Mouse (Mus musculus): Measurements from ENCODE around the gene Ccnt2.
"Not testable (repeated sequence)": the region's sequence is repeated elsewhere in the genome, so short reads cannot be mapped to it uniquely, and the experiment has no call there.

- not testable (repeated sequence) for TF ChIP-seq CTCF (IDR thresholded peaks at IDR 0.05; ENCODE audit: borderline replicate concordance, control insufficient read depth, extremely low read depth, insufficient read depth, low read length, poor library complexity); POLR2A (IDR thresholded peaks at IDR 0.05; ENCODE audit: control insufficient read depth, extremely low read depth, insufficient read depth, low read length, poor library complexity)
Observed at GRCm38 (mm10) chr1:127757164-127757545, 16.8 kb upstream of the Ccnt2 start.
